Mouse (Mus musculus): ENCODE measurements around the gene Pik3c2g. TPM values are rescaled to one million over a fixed set of nuclear protein-coding genes. Genes with fewer than 3 reads are reported as not detected.

Pik3c2g gene
- polyA plus RNA-seq (2014; fragmentation: Illumina TruSeq; extraction: RNeasy Lipid Tissue Mini Kit (QIAGEN cat#74804); ENCODE audit: low read depth, low replicate concordance): not detected

DNA sequence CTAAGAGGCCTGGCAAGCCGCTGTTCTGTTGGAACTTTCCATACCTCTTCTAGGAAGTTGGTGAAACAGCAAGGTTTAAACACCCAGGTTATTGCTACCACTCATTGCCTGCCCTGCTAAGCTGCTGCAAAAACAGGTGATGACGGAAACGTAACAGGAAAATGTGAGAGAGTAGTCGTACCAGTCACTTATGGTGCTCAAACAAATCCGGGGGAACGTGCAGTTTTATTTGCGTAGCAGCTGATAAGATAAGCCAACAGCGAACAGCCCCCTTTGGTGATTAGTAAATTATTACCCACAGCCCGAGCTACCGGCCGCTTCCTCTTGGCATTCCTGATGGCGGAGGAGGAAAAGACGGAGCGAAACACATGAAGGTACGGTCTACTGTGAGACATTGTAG is at the start of gene Pik3c2g:
Gene Pik3c2g (plus strand): TSS at position 330 of the 400 bp plus-strand sequence.

Other genes with a start within 250 kb of the Pik3c2g start
- not detected for gene Rergl, start 85.2 kb upstream of the Pik3c2g start, polyA plus RNA-seq (2014; fragmentation: Illumina TruSeq; extraction: RNeasy Lipid Tissue Mini Kit (QIAGEN cat#74804); ENCODE audit: low read depth, low replicate concordance)

Data from heart, adult 10 weeks (tissue).